Mouse (Mus musculus): ENCODE measurements around the gene Ext2. TPM values are rescaled to one million over a fixed set of nuclear protein-coding genes. Genes with fewer than 3 reads are reported as not detected.
A peak's percentile ranks its signal among the peaks of the same experiment; 100 is the strongest.

Gene Ext2
- polyA plus RNA-seq, 1 experiment from 2014 or later = 77.0 TPM

GRCm38 (mm10) chr2:93801097-93801496, 21.3 kb downstream of the Ext2 start:
- no peaks in the 10 kb centered on the region for H3K4me1 ChIP-seq (ENCODE audit: control insufficient read depth, insufficient read depth, low read length)
- WGBS = 86% methylated on average over 7 of the region's 7 CpGs
- no peak overlapping the region for H3K9ac ChIP-seq (ENCODE audit: low read length)
- no peak overlapping the region for H3K4me3 ChIP-seq (ENCODE audit: low read depth, low read length)
- ATAC-seq (ENCODE audit: insufficient read depth, low FRiP score, low TSS enrichment) = no peak
- H3K36me3 ChIP-seq (ENCODE audit: control insufficient read depth, insufficient read depth, low read length) = peaks cover 3% of the 10 kb centered on the region; the same call in 1 of the 2 replicates
- H3K27me3 ChIP-seq (ENCODE audit: control insufficient read depth, insufficient read depth, low read length) = no peaks in the 10 kb centered on the region
- no peak overlapping the region for H3K27ac ChIP-seq (ENCODE audit: low read depth, low read length)
- H3K4me2 ChIP-seq (ENCODE audit: low read depth) = no peak overlapping the region
- DNase-seq (ENCODE audit: low spot score) = no peak
- no peaks in the 10 kb centered on the region for H3K9me3 ChIP-seq (ENCODE audit: control insufficient read depth, low read length)

GRCm38 (mm10) chr2:93797162-93797795, 25.1 kb downstream of the Ext2 start:
- 86% methylated on average over 19 of the region's 19 CpGs for WGBS
- peaks cover 5% of the 10 kb centered on the region for H3K36me3 ChIP-seq (ENCODE audit: control insufficient read depth, insufficient read depth, low read length)
- no peak overlapping the region for H3K4me2 ChIP-seq (ENCODE audit: low read depth)
- H3K4me1 ChIP-seq (ENCODE audit: control insufficient read depth, insufficient read depth, low read length) = no peaks in the 10 kb centered on the region
- H3K27ac ChIP-seq (ENCODE audit: low read depth, low read length) = no peak overlapping the region
- DNase-seq (ENCODE audit: low spot score) (no peak), ATAC-seq (ENCODE audit: insufficient read depth, low FRiP score, low TSS enrichment) (no peak)
- no peak overlapping the region for H3K4me3 ChIP-seq (ENCODE audit: low read depth, low read length)
- no peaks in the 10 kb centered on the region for H3K27me3 ChIP-seq (ENCODE audit: control insufficient read depth, insufficient read depth, low read length)
- H3K9ac ChIP-seq (ENCODE audit: low read length) = no peak overlapping the region
- H3K9me3 ChIP-seq (ENCODE audit: control insufficient read depth, low read length) = no peaks in the 10 kb centered on the region

- Histone ChIP-seq H3K9ac (ENCODE audit: low read length) (no peak overlapping the region), H3K4me3 (ENCODE audit: low read depth, low read length) (no peak overlapping the region), H3K9me3 (ENCODE audit: control insufficient read depth, low read length) (no peaks in the 10 kb centered on the region), H3K4me2 (ENCODE audit: low read depth) (no peak overlapping the region), H3K36me3 (ENCODE audit: control insufficient read depth, insufficient read depth, low read length) (peaks cover 7% of the 10 kb centered on the region), H3K27ac (ENCODE audit: low read depth, low read length) (no peak overlapping the region), H3K27me3 (ENCODE audit: control insufficient read depth, insufficient read depth, low read length) (no peaks in the 10 kb centered on the region), H3K4me1 (ENCODE audit: control insufficient read depth, insufficient read depth, low read length) (no peaks in the 10 kb centered on the region)
- ATAC-seq (ENCODE audit: insufficient read depth, low FRiP score, low TSS enrichment) = no peak
- WGBS = 90% methylated on average over 5 of the region's 5 CpGs
- no peak for DNase-seq (ENCODE audit: low spot score)
Observed at GRCm38 (mm10) chr2:93794375-93794774, 28.0 kb downstream of the Ext2 start.

- Histone ChIP-seq H3K27me3 (ENCODE audit: control insufficient read depth, insufficient read depth, low read length) (no peaks in the 10 kb centered on the region), H3K36me3 (ENCODE audit: control insufficient read depth, insufficient read depth, low read length) (peaks cover 5% of the 10 kb centered on the region; the same call in 1 of the 2 replicates), H3K27ac (ENCODE audit: low read depth, low read length) (no peak overlapping the region), H3K4me2 (ENCODE audit: low read depth) (no peak overlapping the region), H3K9me3 (ENCODE audit: control insufficient read depth, low read length) (no peaks in the 10 kb centered on the region), H3K4me3 (ENCODE audit: low read depth, low read length) (no peak overlapping the region), H3K4me1 (ENCODE audit: control insufficient read depth, insufficient read depth, low read length) (no peaks in the 10 kb centered on the region), H3K9ac (ENCODE audit: low read length) (no peak overlapping the region)
- DNase-seq (ENCODE audit: low spot score) (no peak), ATAC-seq (ENCODE audit: insufficient read depth, low FRiP score, low TSS enrichment) (no peak)
- WGBS = 57% methylated on average over 13 of the region's 13 CpGs
Observed at GRCm38 (mm10) chr2:93791516-93792499, 30.6 kb downstream of the Ext2 start.

GRCm38 (mm10) chr2:93790798-93791345, 31.5 kb downstream of the Ext2 start:
- Histone ChIP-seq H3K4me1 (ENCODE audit: control insufficient read depth, insufficient read depth, low read length) (peaks cover 2% of the 10 kb centered on the region), H3K27ac (ENCODE audit: low read depth, low read length) (no peak overlapping the region), H3K4me3 (ENCODE audit: low read depth, low read length) (no peak overlapping the region), H3K27me3 (ENCODE audit: control insufficient read depth, insufficient read depth, low read length) (no peaks in the 10 kb centered on the region), H3K36me3 (ENCODE audit: control insufficient read depth, insufficient read depth, low read length) (peaks cover 5% of the 10 kb centered on the region; the same call in 1 of the 2 replicates), H3K4me2 (ENCODE audit: low read depth) (no peak overlapping the region), H3K9ac (ENCODE audit: low read length) (no peak overlapping the region), H3K9me3 (ENCODE audit: control insufficient read depth, low read length) (no peaks in the 10 kb centered on the region)
- 87% methylated on average over 4 of the region's 4 CpGs for WGBS
- no peak for ATAC-seq (ENCODE audit: insufficient read depth, low FRiP score, low TSS enrichment)
- DNase-seq (ENCODE audit: low spot score) = no peak

GRCm38 (mm10) chr2:93788557-93788956, 33.8 kb downstream of the Ext2 start:
- H3K36me3 ChIP-seq (ENCODE audit: control insufficient read depth, insufficient read depth, low read length) = peaks cover 2% of the 10 kb centered on the region; the same call in 1 of the 2 replicates
- no peaks in the 10 kb centered on the region for H3K9me3 ChIP-seq (ENCODE audit: control insufficient read depth, low read length)
- no peaks in the 10 kb centered on the region for H3K27me3 ChIP-seq (ENCODE audit: control insufficient read depth, insufficient read depth, low read length)
- H3K4me1 ChIP-seq (ENCODE audit: control insufficient read depth, insufficient read depth, low read length) = peaks cover 15% of the 10 kb centered on the region
- no peak for DNase-seq (ENCODE audit: low spot score)
- 83% methylated on average over 5 of the region's 5 CpGs for WGBS
- H3K27ac ChIP-seq (ENCODE audit: low read depth, low read length) = no peak overlapping the region
- no peak overlapping the region for H3K9ac ChIP-seq (ENCODE audit: low read length)
- no peak overlapping the region for H3K4me3 ChIP-seq (ENCODE audit: low read depth, low read length)
- no peak for ATAC-seq (ENCODE audit: insufficient read depth, low FRiP score, low TSS enrichment)
- H3K4me2 ChIP-seq (ENCODE audit: low read depth) = no peak overlapping the region

GRCm38 (mm10) chr2:93786175-93786574, 36.2 kb downstream of the Ext2 start:
- Histone ChIP-seq H3K27me3 (ENCODE audit: control insufficient read depth, insufficient read depth, low read length) (no peaks in the 10 kb centered on the region), H3K4me1 (ENCODE audit: control insufficient read depth, insufficient read depth, low read length) (peaks cover 15% of the 10 kb centered on the region), H3K9me3 (ENCODE audit: control insufficient read depth, low read length) (no peaks in the 10 kb centered on the region), H3K9ac (ENCODE audit: low read length) (no peak overlapping the region), H3K4me2 (ENCODE audit: low read depth) (no peak overlapping the region), H3K27ac (ENCODE audit: low read depth, low read length) (no peak overlapping the region), H3K36me3 (ENCODE audit: control insufficient read depth, insufficient read depth, low read length) (no peaks in the 10 kb centered on the region), H3K4me3 (ENCODE audit: low read depth, low read length) (no peak overlapping the region)
- DNase-seq (ENCODE audit: low spot score) = peak; percentile 83
- 37% methylated on average over 4 of the region's 4 CpGs for WGBS
- ATAC-seq (ENCODE audit: insufficient read depth, low FRiP score, low TSS enrichment) = no peak

- H3K27ac ChIP-seq (ENCODE audit: low read depth, low read length) = no peak overlapping the region
- H3K9ac ChIP-seq (ENCODE audit: low read length) = no peak overlapping the region
- H3K9me3 ChIP-seq (ENCODE audit: control insufficient read depth, low read length) = no peaks in the 10 kb centered on the region
- no peaks in the 10 kb centered on the region for H3K27me3 ChIP-seq (ENCODE audit: control insufficient read depth, insufficient read depth, low read length)
- no peak overlapping the region for H3K4me2 ChIP-seq (ENCODE audit: low read depth)
- 2% methylated on average over 2 of the region's 2 CpGs for WGBS
- H3K4me1 ChIP-seq (ENCODE audit: control insufficient read depth, insufficient read depth, low read length) = peaks cover 19% of the 10 kb centered on the region
- H3K4me3 ChIP-seq (ENCODE audit: low read depth, low read length) = no peak overlapping the region
- ATAC-seq (ENCODE audit: insufficient read depth, low FRiP score, low TSS enrichment) (no peak), DNase-seq (ENCODE audit: low spot score) (no peak)
- no peaks in the 10 kb centered on the region for H3K36me3 ChIP-seq (ENCODE audit: control insufficient read depth, insufficient read depth, low read length)
Observed at GRCm38 (mm10) chr2:93785432-93785798, 37.0 kb downstream of the Ext2 start.

All from neural tube, embryonic 11.5 days (tissue).